Mouse (Mus musculus): ENCODE measurements at regions not wholly inside any gene's neighbourhood (a gene's known extent, or its start where the extent isn't known, plus 50 kb on each side); places are given as distances from the start of the nearest gene placed in this dataset.

DNA sequence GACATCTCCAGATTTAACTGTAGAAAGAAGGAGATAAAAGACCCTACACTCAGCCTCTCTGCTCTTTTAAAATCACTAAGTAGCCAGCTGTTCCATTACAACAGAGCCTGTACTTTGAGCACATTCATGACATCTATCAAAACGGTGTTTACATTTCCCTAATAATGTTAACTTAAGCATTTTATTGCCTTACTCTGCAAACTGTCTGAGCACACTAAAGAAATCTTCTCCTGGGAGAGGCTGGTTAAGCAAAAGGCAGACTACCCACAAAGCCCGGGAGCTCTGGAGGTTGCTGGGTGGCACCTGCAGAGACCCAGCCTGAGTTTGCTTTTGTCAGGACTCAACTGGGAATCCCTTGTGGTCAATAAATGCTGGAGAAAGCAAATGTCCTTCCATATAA is 567.5 kb upstream of the Negr1 start:
- Histone ChIP-seq H3K4me3 (no peak overlapping the region), H3K9ac (no peak overlapping the region), H3K9me3 (no peaks in the 10 kb centered on the region), H3K27ac (no peak overlapping the region), H3K4me2 (replicated peaks) (no peak overlapping the region), H3K36me3 (no peaks in the 10 kb centered on the region), H3K4me1 (no peaks in the 10 kb centered on the region), H3K27me3 (no peaks in the 10 kb centered on the region)
- 69% methylated on average over 2 of the region's 2 CpGs for WGBS
- no peak for ATAC-seq (ENCODE audit: insufficient number of reproducible peaks, insufficient read depth, low FRiP score, low TSS enrichment)

DNA sequence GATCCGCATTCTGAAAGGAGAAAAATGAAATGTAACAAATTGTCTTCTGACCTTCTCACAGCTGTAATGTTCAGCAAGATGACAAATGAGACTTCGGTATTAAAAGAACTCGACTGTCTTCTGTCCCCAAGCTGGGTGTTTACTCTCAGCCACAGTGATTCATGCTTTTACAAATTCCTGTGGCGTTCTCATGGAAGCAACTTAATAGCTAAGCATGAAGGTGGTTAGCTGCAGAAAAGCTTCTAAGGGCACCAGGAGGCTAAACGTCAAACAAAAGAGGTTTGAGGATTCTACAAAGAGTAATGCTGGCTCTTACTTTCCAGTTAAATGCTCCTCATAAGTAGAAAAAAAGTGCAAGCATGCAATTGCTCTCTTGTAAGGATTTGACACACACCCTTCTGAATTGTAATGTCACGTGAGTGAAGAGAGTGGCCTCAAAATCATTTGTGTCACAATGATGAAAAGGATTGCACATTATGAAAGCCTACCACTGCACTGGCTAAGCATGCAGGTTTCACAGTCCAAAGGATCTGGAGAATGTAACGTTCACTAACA is 543.8 kb upstream of the Negr1 start:
- Histone ChIP-seq H3K9ac (no peak overlapping the region), H3K27me3 (no peaks in the 10 kb centered on the region), H3K4me1 (no peaks in the 10 kb centered on the region), H3K9me3 (no peaks in the 10 kb centered on the region), H3K4me2 (replicated peaks) (no peak overlapping the region), H3K4me3 (no peak overlapping the region), H3K36me3 (no peaks in the 10 kb centered on the region), H3K27ac (no peak overlapping the region)
- ATAC-seq (ENCODE audit: insufficient number of reproducible peaks, insufficient read depth, low FRiP score, low TSS enrichment): no peak
- 66% methylated on average over 7 of the region's 7 CpGs for WGBS

DNA sequence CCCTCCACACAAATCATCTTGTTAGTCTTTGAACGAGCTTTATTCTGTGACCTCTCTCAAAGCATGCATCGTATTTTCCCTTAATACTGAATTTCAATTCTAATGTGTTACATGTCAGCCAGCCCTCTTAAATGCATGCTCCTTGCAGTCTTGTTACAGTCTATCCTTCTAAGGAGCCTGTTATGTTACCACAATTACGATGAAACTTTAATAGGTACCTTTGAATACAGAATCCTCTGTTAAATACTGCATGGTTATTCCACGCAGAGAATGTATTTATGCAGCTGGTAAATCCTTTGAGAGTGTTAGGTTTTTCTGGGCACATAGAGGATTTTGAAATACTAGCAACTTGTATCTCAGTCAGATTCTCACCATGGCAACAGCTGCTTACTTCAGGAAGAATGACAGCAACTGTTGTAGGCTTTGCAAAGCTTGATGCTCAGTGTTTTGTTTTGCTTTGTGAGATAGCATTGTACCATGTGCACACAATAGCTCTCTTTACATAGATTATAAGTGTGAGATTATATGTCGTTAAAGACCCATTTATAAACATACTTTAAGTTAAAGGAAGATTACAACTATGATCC is 532.9 kb upstream of the Negr1 start:
- no peaks in the 10 kb centered on the region for H3K9me3 ChIP-seq
- H3K27ac ChIP-seq: no peak overlapping the region
- H3K36me3 ChIP-seq: no peaks in the 10 kb centered on the region
- no peak overlapping the region for H3K9ac ChIP-seq
- H3K4me3 ChIP-seq: no peak overlapping the region
- H3K4me2 ChIP-seq (replicated peaks): no peak overlapping the region
- no peak for ATAC-seq (ENCODE audit: insufficient number of reproducible peaks, insufficient read depth, low FRiP score, low TSS enrichment)
- no peaks in the 10 kb centered on the region for H3K27me3 ChIP-seq
- no peaks in the 10 kb centered on the region for H3K4me1 ChIP-seq
- 79% methylated on average over 5 of the region's 5 CpGs for WGBS

DNA sequence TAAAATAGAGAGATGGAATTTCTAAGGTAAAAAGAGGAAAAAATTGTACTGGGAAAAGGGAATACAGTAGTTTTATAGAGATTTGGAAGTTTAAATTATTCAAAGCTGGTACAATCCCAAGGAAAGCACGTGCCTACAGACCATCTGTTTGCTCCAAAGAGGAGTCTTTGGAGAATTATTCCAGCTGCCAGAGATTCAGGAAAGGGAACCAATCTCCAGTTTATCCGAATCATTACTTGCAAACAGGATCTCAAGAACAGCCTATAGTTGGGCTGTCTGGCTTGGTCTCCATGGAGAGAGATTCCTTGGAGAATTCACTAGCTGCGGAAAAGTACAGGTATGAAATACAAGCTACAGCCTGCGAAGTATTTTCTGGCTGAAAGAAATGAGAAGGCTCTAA is 491.3 kb upstream of the Negr1 start:
- no peak for ATAC-seq (ENCODE audit: insufficient number of reproducible peaks, insufficient read depth, low FRiP score, low TSS enrichment)
- Histone ChIP-seq H3K9me3 (no peaks in the 10 kb centered on the region), H3K27ac (no peak overlapping the region), H3K27me3 (no peaks in the 10 kb centered on the region), H3K36me3 (no peaks in the 10 kb centered on the region), H3K4me3 (no peak overlapping the region), H3K4me1 (no peaks in the 10 kb centered on the region), H3K4me2 (replicated peaks) (no peak overlapping the region), H3K9ac (no peak overlapping the region)
- 72% methylated on average over 4 of the region's 4 CpGs for WGBS

DNA sequence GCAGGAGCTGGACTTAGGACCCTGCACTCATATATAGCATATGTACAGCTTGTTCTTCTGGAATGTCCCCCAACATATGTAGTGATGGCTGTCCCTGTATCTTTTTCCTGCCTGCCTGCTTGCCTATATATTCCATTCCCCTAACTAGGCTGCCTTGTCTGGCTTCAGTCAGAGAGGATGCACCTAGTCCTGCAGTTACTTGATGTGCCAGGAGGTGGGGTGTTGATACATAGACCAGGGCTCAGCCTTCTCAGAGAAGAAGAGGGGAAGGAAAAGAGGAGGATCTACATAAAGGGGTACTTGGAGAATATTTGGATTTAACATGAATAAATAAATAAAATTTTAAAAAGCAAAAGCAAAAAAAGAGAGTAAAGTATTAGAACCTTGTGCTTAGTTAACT is 479.3 kb upstream of the Negr1 start:
- no peak overlapping the region for H3K4me3 ChIP-seq

DNA sequence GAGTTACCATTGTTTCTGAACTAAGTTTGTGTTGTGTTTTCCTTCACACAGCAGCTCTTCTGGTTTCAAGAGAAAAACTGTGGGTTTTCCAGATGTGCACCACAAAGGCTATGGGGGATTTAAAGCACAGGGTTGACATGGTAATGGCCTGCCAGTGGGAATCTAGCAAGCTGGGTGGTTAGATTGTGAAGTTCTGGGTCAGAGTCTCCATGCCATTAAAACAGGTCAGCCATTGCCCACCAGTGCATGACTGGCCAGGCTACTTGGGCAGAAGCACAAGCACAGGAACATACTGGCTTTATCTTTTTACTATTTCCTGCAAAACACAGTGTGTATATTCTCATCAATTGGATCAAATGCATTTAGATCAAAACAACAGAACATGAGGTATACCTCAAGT is 467.9 kb upstream of the Negr1 start:
- Histone ChIP-seq H3K9ac (no peak overlapping the region), H3K4me1 (no peaks in the 10 kb centered on the region), H3K36me3 (no peaks in the 10 kb centered on the region), H3K27ac (no peak overlapping the region), H3K4me2 (replicated peaks) (no peak overlapping the region), H3K9me3 (no peaks in the 10 kb centered on the region), H3K4me3 (no peak overlapping the region), H3K27me3 (no peaks in the 10 kb centered on the region)
- ATAC-seq (ENCODE audit: insufficient number of reproducible peaks, insufficient read depth, low FRiP score, low TSS enrichment): no peak

More for the DNA sequence above, 479.3 kb upstream of the Negr1 start:
- Histone ChIP-seq H3K27ac (no peak overlapping the region), H3K27me3 (no peaks in the 10 kb centered on the region), H3K4me1 (no peaks in the 10 kb centered on the region), H3K4me2 (replicated peaks) (no peak overlapping the region), H3K9me3 (no peaks in the 10 kb centered on the region), H3K36me3 (no peaks in the 10 kb centered on the region), H3K9ac (no peak overlapping the region)
- ATAC-seq (ENCODE audit: insufficient number of reproducible peaks, insufficient read depth, low FRiP score, low TSS enrichment): no peak

DNA sequence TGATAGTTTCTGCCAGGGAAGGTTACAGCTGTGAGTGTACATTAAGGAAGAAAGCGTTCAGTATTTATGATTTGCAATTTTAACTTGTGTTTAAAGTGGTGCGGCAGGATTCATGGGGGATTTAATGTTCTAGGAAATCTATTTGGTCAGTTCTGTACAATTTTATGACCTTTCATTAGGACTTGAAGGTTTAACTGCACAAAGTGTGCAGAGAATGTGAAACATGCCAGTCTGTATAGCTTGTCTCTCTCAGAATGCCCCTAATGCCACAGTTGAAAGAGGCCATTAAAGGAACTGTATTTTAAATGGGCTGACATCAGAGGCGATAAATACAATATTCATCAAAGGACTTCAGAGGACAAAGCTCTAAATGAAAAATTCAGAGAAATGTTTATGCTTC is 466.6 kb upstream of the Negr1 start:
- 83% methylated on average over 3 of the region's 3 CpGs for WGBS
- no peak for ATAC-seq (ENCODE audit: insufficient number of reproducible peaks, insufficient read depth, low FRiP score, low TSS enrichment)
- no peaks in the 10 kb centered on the region for H3K36me3 ChIP-seq
- H3K9ac ChIP-seq: no peak overlapping the region
- no peaks in the 10 kb centered on the region for H3K4me1 ChIP-seq
- no peaks in the 10 kb centered on the region for H3K27me3 ChIP-seq
- no peaks in the 10 kb centered on the region for H3K9me3 ChIP-seq
- H3K4me2 ChIP-seq (replicated peaks): no peak overlapping the region
- no peak overlapping the region for H3K27ac ChIP-seq
- no peak overlapping the region for H3K4me3 ChIP-seq

DNA sequence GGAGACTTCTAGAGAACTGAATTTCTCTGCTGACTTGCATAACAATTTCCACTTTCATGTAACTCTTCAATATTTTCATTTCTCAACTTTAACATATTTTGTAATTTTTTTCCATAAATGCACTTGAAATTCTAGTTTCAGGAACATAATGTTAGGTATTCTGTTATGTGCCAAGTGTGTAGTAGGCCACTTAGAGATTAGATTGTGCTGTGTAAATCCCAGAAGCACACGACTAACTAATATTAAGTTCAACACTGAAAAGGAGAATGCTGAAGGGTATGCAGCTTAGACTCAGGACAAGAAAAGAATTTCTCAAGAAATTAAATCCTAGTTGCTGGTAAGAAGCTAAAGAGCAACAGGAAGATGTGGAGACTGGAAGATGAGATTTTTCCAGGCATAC is 455.8 kb upstream of the Negr1 start:
- Histone ChIP-seq H3K27ac (no peak overlapping the region), H3K9ac (no peak overlapping the region), H3K4me1 (no peaks in the 10 kb centered on the region), H3K4me3 (no peak overlapping the region), H3K27me3 (no peaks in the 10 kb centered on the region), H3K36me3 (no peaks in the 10 kb centered on the region), H3K4me2 (replicated peaks) (no peak overlapping the region), H3K9me3 (no peaks in the 10 kb centered on the region)
- ATAC-seq (ENCODE audit: insufficient number of reproducible peaks, insufficient read depth, low FRiP score, low TSS enrichment): no peak
- 89% methylated on average over 1 of the region's 1 CpGs for WGBS

DNA sequence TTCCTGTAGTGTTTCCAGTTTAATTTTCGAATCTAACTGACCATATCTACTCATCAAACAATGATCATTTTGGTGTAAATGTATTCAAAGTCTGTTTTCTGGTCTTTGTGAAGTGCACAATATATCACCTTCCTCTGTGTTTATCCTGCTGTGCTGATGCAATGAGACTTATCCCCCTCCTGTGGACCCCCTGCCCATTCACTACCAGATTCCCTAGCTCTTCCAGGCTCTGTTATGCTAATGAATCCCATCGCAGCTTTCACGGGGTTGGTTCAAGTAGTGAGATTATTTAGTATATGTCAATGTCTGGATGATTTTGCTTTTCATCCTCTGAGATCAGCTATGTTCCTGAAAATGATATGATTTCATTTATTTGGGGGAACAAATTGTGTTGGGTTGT is 441.3 kb upstream of the Negr1 start:
- 35% methylated on average over 3 of the region's 3 CpGs for WGBS
- H3K27me3 ChIP-seq: no peaks in the 10 kb centered on the region
- H3K27ac ChIP-seq: no peak overlapping the region
- H3K9me3 ChIP-seq: no peaks in the 10 kb centered on the region
- no peaks in the 10 kb centered on the region for H3K4me1 ChIP-seq
- ATAC-seq (ENCODE audit: insufficient number of reproducible peaks, insufficient read depth, low FRiP score, low TSS enrichment): no peak
- H3K9ac ChIP-seq: no peak overlapping the region
- no peak overlapping the region for H3K4me2 ChIP-seq (replicated peaks)
- no peaks in the 10 kb centered on the region for H3K36me3 ChIP-seq
- H3K4me3 ChIP-seq: no peak overlapping the region

DNA sequence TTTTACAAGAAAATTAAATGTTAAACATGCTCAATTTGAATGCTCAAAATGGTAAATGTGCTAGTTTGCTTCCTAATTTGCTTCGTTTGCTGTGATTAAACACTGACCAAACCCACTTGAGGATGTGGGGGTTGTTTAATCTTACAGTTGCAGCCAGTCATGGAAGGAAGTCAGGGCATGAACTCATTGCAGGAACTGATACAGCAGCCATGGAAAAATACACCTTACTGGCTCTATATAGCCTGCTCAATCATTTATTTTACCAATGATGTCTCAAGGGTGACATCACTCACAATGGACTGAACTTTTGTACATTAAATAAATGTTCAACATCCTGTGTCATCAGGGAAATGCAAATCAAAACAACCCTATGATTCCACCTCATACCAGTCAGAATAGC is 430.0 kb upstream of the Negr1 start:
- Histone ChIP-seq H3K4me3 (no peak overlapping the region), H3K4me1 (no peaks in the 10 kb centered on the region), H3K27me3 (no peaks in the 10 kb centered on the region), H3K4me2 (replicated peaks) (no peak overlapping the region), H3K9ac (no peak overlapping the region), H3K27ac (no peak overlapping the region), H3K9me3 (no peaks in the 10 kb centered on the region), H3K36me3 (no peaks in the 10 kb centered on the region)
- ATAC-seq (ENCODE audit: insufficient number of reproducible peaks, insufficient read depth, low FRiP score, low TSS enrichment): no peak
- 65% methylated on average over 1 of the region's 1 CpGs for WGBS

DNA sequence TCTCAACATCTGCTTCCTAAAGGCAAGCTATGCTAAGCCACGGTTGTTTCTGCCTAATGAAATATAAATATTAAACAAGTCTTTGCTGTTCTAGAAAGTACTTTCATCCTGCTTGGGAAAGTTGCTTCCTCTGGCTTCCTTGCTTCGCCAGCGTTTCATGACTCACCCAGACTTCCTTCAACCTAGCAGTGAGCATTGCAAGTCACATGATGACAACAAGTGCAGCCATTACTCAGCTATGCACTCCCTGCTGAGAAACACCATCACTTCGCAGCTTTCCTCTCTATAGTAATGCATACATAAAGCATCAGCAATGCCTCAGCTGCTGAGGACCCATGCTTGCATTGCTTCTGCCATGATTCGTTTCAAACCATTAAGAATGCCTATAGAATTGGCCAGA is 420.2 kb upstream of the Negr1 start:
- no peak for ATAC-seq (ENCODE audit: insufficient number of reproducible peaks, insufficient read depth, low FRiP score, low TSS enrichment)
- Histone ChIP-seq H3K9me3 (no peaks in the 10 kb centered on the region), H3K4me3 (no peak overlapping the region)

DNA sequence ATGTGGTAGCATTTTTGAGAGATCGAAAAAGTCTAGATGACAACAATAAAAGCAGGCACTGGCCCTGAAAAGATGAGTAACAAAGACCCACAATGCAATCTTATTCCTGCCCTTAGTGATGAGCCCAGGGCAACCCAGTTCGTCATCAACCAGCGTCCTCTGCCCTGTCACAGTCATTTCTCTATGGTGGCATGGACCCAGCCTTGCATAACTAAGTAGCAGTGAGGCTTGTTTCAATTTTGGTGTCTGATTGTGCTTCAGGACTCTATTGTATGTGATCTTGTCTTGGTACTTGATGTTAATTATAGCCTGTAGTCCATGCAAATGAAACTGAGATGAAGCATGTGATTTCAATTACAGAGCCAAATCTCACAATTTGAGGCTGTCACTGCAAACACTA is 412.3 kb upstream of the Negr1 start:
- Histone ChIP-seq H3K9ac (no peak overlapping the region), H3K27me3 (no peaks in the 10 kb centered on the region), H3K36me3 (no peaks in the 10 kb centered on the region), H3K4me1 (no peaks in the 10 kb centered on the region), H3K4me2 (replicated peaks) (no peak overlapping the region), H3K4me3 (no peak overlapping the region), H3K27ac (no peak overlapping the region), H3K9me3 (no peaks in the 10 kb centered on the region)
- ATAC-seq (ENCODE audit: insufficient number of reproducible peaks, insufficient read depth, low FRiP score, low TSS enrichment): no peak
- 77% methylated on average over 3 of the region's 3 CpGs for WGBS

More for the DNA sequence above, 420.2 kb upstream of the Negr1 start:
- Histone ChIP-seq H3K9ac (no peak overlapping the region), H3K27me3 (no peaks in the 10 kb centered on the region), H3K36me3 (no peaks in the 10 kb centered on the region), H3K4me2 (replicated peaks) (no peak overlapping the region), H3K4me1 (no peaks in the 10 kb centered on the region), H3K27ac (no peak overlapping the region)
- 62% methylated on average over 5 of the region's 5 CpGs for WGBS

DNA sequence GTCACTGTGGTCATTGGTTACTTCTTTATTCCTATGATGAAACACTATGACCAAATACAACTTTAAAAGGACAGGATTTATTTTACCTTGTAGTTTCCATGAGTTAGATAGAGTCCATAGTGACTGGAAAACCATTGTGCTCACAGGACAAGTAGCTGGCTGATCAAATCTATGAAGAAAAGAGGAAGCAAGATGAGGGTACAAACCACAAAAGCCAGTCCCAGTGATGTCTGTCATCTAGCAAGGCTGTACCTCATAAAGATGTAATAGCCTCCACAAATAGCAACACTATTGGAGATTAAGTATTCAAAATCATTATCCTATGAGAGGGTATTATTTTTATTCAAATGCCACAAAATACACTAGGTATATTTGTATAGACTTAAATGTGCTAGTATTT is 391.5 kb upstream of the Negr1 start:
- Histone ChIP-seq H3K4me2 (replicated peaks) (no peak overlapping the region), H3K27me3 (no peaks in the 10 kb centered on the region), H3K9me3 (no peaks in the 10 kb centered on the region), H3K4me3 (no peak overlapping the region), H3K36me3 (no peaks in the 10 kb centered on the region), H3K4me1 (no peaks in the 10 kb centered on the region), H3K27ac (no peak overlapping the region), H3K9ac (no peak overlapping the region)
- no peak for ATAC-seq (ENCODE audit: insufficient number of reproducible peaks, insufficient read depth, low FRiP score, low TSS enrichment)

Measured in embryonic facial prominence, embryonic 12.5 days (tissue).